Mouse (Mus musculus) myocyte (in vitro differentiated cells): ENCODE results near the gene Rnf185.

Experiments
- CEBPB ChIP-seq: IDR thresholded peaks from 2 replicates; pipeline ENCODE4 v1.6.1; 2011; ENCODE audit warnings: mild to moderate bottlenecking, moderate library complexity; ENCODE audit not compliant: poor library complexity, insufficient read depth, severe bottlenecking
- E2F4 ChIP-seq: IDR thresholded peaks from one replicate; pipeline ENCODE4 v1.6.1; 2011; ENCODE audit warnings: mild to moderate bottlenecking, control low read depth, moderate library complexity; ENCODE audit not compliant: insufficient read depth
- MAX ChIP-seq: IDR thresholded peaks from one replicate; pipeline ENCODE4 v1.6.1; 2011; ENCODE audit warnings: low read depth, mild to moderate bottlenecking, control low read depth
- MYOD1 ChIP-seq, 3 experiments: IDR thresholded peaks; one replicate each; pipeline ENCODE4 v1.6.1; 2011; ENCODE audit warnings: control low read depth in 2 of 3, low read depth in 2 of 3, mild to moderate bottlenecking in 2 of 3, moderate library complexity in 1 of 3; ENCODE audit not compliant: insufficient read length in 2 of 3, control insufficient read depth in 1 of 3
- MYOG ChIP-seq, 3 experiments: IDR thresholded peaks; one replicate each; pipeline ENCODE4 v1.6.1; 2011; ENCODE audit warnings: control low read depth in 2 of 3, low read depth in 2 of 3, mild to moderate bottlenecking in 2 of 3; ENCODE audit not compliant: insufficient read length in 2 of 3, control insufficient read depth in 1 of 3, insufficient read depth in 1 of 3
- POLR2A ChIP-seq: IDR thresholded peaks from one replicate; pipeline ENCODE4 v1.6.1; 2011; ENCODE audit warnings: low read depth, mild to moderate bottlenecking, control low read depth, moderate library complexity; ENCODE audit not compliant: insufficient read length
- POLR2AphosphoS2 ChIP-seq: IDR thresholded peaks from one replicate; pipeline ENCODE4 v1.6.1; 2011; ENCODE audit warnings: low read depth, control low read depth; ENCODE audit not compliant: insufficient read length
- REST ChIP-seq: IDR thresholded peaks from one replicate; pipeline ENCODE4 v1.6.1; 2011; ENCODE audit warnings: mild to moderate bottlenecking, control low read depth, moderate library complexity; ENCODE audit not compliant: insufficient read depth, insufficient read length
- SRF ChIP-seq: IDR thresholded peaks from one replicate; pipeline ENCODE4 v1.6.1; 2011; ENCODE audit warnings: low read depth; ENCODE audit not compliant: control insufficient read depth, insufficient read length
- TCF12 ChIP-seq: IDR thresholded peaks from one replicate; pipeline ENCODE4 v1.6.1; 2011; ENCODE audit warnings: mild to moderate bottlenecking, control low read depth; ENCODE audit not compliant: poor library complexity, insufficient read depth, severe bottlenecking
- TCF3 ChIP-seq: IDR thresholded peaks from one replicate; pipeline ENCODE4 v1.6.1; 2011; ENCODE audit warnings: low read depth, control low read depth; ENCODE audit not compliant: insufficient read length
- USF1 ChIP-seq: IDR thresholded peaks from one replicate; pipeline ENCODE4 v1.6.1; 2011; ENCODE audit warnings: low read depth, mild to moderate bottlenecking, control low read depth, moderate library complexity

DNA sequence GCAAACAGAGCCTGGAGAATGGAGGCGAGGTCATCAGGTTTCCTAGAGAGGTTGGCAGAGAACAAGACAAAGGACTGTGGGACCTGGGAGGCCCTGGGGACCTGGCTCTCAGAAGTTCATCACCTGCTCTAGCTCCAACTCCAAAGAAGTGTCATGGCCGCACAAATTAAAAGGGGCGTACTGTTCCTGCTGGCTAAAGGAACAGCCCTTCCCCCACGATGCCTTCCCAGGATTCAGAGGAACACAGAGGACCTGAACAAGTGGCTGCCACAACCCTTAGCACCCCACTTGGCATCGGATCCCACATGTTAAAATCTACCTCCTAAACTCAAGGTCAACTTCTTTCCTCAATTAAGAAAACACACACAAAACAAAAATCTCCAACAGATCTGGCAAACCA is 82.7 kb downstream of the Rnf185 start:
- TF ChIP-seq POLR2A (no peak), POLR2AphosphoS2 (no peak), MYOD1 (IDR thresholded peaks at IDR 0.05; ENCODE audit: control insufficient read depth in 1 of 3, insufficient read length in 2 of 3, low read depth in 2 of 3) (no peak), MYOG (IDR thresholded peaks at IDR 0.05; ENCODE audit: control insufficient read depth in 1 of 3, insufficient read depth in 1 of 3, insufficient read length in 2 of 3, low read depth in 2 of 3) (no peak), MAX (no peak), USF1 (no peak), TCF12 (no peak), E2F4 (no peak), SRF (no peak), REST (no peak), CEBPB (no peak), TCF3 (no peak)
